Mouse (Mus musculus) frontal cortex, postnatal 36 days (tissue): ENCODE results near the gene Efcab2.

Source experiments
- DNase-seq, 2 experiments: peaks; one replicate each; pipeline ENCODE4 v3.0.0; 2022; ENCODE audit warnings: low spot score in 2 of 2

Efcab2 gene

DNA sequence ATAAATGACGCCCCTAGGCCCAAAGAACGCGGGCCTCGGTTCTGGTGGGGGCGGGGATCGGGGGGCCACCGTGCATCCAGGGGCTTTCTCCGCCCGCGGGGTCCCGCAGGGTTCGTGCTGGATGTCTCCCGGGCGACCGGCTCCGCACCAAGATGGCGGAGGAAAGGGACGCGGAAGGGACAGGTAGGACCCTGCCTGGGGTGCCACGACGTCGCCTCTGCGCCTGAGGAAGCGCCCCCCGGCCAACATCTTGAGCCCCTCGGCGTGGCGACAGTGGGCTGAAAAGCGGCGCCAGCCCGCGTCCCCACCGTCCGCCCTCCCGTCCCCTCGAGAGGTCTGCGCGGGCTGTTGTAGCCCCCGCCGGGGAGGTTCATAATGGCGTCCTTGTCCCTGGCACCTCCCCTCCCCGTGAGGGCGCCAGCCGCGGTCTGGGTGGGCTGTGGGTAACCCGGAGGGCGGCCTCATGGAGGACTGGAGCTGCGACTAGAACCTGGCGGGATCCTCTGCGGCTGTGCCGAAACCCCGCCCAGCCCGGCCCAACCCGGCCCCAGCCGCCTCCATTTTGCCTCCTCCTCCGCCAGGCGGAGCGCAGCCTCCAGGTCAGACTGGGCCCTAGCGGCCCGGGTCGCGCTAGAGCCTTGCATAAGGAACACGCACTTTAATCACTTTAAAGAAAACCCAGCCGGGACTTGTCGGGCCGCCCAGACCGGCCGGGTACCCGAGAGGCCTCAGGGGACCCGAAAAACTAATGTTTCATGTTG, at the start of gene Efcab2:
TSS of gene Efcab2 (plus strand) at position 135 of the 761 bp plus-strand sequence.
- peak; percentile 81 to 88 for DNase-seq

DNA sequence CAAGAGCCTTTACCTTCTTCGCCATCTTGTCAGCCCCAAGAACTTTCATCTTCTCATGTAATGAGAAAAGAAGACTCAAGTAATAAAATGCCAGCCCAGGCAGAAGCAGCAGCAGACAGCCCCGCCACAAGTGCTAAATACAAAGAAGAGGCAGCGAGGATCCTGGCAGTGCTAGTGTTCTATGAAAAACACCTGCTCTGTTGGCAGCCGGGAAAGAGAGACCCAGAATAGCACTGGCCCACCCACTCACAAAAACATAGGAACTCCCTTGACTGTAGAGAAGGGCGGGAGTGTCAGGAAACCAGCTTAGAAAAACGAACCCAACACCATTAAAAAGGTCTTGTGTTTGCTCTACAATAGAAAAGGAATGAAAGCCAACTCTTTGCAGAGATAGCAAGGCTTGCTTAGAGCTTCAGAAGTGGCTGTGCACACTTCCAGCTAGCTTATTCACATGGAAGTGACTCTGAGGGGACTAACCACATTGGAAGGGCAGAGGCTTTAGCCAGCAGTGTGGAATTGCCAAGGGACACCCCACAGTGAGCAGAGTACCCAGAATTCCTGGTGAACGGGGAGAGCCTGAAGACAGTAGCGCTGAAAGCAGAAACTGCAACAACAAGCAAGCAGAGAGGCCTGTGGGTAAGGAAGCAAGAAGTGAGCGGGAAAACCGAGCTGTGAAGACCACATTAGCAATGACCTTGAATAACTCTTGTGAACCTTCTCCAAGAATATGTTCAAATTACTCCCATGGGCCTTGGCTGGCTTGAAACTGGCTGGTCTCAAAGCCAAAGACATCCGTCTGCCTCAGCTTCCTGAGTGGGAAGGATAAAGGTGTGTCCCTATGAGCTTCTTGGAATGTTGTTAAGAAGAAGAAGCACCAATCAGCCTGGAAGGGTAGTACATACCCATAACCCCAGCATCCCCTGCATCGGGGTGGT, 47.8 kb upstream of the Efcab2 start:
- peak; percentile 72 to 89 for DNase-seq

DNA sequence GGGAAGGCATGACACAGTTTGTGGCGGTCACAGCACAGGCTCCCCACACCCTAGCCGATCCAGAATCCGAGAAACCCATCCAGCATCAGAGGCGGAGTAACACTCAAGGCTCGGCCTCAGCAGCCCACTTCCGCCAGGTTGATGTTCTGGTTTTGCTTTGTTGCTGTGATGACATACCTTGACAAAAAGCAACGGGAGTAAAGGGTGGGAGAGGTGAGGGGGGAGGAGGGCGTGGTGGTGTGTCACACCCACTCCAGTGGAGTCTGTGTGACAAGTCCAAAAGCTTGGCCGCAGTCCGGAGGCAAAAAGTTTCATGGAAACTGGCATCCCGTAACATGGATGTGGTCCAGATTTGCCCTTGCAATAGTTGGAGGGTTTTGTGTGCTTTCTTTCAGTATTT, 45.6 kb upstream of the Efcab2 start:
- no peak for DNase-seq

DNA sequence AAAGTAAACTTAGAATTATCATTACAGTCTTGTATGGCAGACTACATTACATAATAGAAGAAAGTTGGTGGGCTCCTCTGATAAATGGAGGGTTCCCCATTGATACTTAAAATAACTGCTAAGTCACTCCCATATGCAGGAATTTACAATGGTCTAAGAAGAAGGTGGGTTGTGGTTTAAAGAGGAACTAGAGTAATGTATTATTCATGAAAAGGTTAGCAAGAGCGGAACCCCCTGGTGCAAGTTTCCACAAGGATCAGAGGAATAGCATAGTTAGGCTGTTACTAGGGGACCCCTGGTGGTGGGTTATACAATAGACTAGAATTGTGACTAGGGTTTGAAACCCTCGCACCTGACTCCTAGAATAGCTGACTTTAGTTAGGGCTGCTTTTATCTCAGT, 45.2 kb upstream of the Efcab2 start:
- DNase-seq = no peak

DNA sequence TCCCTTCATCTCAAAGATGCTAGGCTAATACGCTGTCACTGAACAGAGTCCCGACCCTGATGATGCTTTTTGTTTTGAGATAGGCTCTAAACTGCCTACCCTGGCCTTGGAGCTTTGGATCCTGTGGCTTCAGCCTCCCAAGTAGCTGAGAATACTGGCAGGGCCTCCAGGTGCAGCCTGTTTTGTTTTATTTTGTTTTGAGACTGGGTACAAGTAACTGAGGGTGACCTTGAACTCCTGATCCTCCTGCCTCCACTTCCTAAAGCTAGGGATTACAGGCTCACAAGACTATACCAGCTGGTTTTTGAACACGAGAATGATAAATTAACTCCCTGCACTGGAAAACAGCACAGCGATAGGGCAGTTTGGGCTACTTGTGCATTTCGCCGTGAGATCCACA, 40.7 kb upstream of the Efcab2 start:
- no peak for DNase-seq

DNA sequence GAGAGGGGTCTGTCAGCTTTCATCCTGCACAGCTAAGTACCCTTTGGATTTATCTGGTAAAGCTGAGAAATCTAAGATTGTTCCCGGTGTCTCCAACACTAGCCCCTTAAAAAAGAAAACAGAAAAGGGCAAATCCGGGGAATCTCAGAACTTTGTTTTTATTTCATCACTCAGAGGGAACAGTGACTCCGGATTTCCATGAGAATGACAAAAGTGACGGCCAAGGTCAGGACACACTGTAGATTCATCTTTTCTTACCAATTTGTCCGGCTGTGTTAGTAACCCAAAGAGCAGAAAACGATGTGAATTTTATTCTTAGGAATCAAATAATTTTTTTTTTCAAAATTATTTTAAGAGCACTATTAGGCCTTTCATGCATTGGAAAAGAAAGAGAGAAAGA, 37.8 kb upstream of the Efcab2 start:
- no peak for DNase-seq

DNA sequence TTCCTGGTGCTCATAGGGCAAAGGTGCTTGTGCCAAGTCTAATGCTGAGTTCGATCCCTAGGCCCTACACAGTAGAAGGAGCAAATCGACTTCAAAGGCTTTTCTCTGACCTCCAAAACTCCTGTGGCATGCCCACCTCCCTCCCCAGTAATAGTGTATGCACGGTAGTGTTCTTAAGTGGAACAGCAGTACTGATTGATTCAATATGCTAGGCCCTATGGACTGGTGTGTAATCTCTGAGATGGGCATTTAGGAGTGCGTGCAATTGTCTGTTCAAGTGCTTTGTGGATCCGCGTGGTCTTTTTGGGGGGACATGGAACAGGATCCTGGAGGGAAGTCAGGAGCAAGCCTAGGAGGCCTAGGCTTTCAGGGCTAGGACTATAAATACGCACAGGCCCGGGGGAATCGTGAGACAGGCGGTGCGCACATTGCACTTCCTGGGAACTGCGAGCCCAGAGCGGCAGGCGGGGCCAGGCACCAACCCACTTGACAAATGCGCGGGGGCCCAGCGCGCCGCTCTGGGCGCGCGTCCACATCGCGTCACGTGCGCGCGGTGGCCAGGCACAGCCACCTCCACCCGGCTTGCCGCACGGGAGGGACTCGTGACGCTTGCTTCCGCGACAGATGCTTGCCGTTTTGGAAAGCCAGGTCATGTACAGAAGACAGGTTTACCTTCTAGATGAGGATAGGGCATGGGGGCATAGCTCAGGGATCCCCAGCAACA, 37.2 kb upstream of the Efcab2 start:
- peak; percentile 93 to 97 for DNase-seq

DNA sequence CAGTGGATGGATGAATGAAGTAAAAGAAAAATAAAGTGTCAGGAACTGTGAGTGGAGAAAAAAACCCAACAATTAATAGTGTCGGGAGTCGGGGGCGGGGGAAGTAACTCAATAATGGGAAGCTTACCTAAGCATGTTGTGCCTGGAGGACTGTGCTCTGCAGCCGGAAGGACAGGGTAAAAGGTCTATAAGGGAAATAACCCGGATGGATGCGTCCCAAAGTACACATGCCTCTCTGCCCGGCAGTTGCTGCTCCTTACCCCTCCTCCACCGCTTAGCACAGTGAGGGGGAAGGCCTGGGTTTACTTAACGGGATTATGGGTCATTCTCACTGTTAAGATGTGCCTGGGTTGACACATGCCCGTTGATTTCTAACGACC, 36.6 kb upstream of the Efcab2 start:
- no peak for DNase-seq

DNA sequence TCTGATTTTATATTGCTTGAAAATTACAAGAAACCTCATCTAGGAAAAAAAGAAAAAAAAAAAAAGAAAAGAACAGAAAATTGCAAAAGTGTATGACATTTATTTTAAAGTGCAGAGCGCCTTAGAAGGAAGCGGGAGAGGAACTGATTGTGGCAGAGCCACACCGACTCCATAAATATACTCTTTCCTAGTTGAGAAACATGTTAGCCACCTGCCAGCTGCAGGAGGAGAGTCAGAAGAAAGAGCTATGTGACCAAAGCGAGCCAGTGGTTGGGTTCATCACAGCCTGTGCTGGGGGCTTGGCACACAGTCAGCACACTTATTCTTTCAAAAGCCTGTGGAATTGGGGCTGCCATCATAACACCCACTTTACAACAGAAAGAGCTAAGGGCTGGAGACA, 33.2 kb upstream of the Efcab2 start:
- no peak for DNase-seq

DNA sequence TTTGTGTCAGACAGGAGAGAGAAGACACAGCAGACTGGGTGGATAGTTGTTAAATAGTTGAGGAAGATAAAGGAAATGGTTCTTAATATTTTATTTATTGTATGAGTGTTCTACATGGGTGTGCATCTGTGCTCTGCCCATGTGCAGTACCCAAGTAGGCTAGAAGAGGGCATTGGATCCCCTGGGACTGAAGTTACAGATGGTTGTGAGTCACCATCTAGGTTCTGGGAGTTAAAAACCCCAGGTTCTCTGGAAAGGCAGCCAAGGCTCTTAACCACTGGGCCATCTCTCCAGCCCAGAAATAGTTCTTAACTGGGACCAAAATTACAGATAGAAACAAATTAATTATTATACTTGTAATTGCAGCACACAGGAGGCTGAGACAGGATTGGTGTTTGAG, 30.5 kb upstream of the Efcab2 start:
- DNase-seq = no peak

DNA sequence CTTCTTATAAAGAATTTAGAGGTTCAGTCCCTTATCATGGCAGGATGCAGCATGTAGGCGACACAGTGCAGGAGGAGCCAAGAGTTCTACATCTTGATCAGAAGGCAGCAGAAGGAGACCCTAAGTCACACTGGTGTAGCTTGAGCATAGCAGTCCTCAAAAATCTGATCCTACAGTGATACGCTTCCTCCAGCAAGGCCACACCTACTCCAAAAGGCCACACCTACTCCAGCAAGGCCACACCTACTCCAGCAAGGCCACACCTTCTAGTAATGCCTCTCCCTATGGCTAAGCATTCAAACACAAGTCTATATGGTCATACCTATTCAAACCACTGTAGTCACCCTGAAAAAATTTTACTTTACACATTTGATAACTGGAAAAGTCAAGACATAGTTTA, 29.8 kb upstream of the Efcab2 start:
- no peak for DNase-seq

DNA sequence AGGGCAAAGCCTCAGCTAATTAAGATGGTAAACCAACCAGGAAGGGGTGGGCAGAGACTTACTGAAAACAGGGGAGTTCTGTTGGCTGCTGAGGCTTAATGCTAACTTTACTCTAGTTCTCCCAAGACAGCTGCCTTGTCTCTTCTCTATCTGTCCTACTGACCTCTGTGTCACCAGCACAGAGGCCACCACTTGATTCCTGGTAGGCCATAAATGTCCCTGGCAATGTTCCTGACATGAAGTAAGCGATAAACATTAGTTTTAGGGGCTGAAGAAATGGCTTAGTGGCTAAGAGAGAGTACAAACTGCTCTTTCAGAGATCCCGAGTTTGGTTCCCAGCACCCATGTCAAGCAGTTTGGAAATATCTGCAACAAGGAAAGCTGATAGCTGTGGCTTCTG, 29.0 kb upstream of the Efcab2 start:
- no peak for DNase-seq

DNA sequence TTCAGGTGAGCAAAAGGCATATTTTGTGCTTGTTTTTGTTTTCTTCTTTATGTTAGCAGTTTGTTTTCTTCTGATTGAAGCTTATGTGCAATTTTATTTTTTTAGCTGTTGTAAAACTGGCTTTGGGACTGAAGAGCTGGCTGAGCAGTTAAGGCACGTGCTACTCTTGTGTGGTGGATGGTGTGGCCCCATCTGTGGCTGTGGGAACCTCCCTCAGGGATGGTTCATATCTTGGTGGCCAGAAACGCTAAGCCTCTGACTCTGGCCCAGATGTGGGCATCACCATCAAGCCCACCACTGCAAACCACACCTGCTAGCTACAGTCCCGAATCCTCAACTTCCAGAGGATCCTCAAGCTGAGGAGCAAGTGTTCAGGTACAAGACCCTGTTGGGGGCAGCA, 27.8 kb upstream of the Efcab2 start:
- DNase-seq = no peak

DNA sequence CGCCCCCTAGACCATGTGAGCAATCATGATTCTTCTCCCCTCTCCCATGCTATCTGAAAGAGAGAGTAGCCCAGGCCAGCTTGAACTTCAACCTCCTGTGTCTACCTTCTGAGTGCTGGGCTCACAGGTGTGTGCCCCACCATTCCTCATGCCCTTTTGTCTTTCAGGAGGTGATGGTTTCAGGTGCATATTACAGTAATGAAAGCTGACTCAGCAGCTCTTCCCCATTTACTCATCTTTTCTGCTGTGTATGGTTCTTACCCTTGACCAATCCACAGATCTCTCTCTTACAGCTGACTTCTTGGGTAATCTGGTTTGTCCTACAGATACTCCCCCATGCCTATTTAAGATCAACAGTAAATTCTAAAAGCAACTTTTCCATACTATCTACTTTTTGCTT, 26.7 kb upstream of the Efcab2 start:
- DNase-seq = no peak

DNA sequence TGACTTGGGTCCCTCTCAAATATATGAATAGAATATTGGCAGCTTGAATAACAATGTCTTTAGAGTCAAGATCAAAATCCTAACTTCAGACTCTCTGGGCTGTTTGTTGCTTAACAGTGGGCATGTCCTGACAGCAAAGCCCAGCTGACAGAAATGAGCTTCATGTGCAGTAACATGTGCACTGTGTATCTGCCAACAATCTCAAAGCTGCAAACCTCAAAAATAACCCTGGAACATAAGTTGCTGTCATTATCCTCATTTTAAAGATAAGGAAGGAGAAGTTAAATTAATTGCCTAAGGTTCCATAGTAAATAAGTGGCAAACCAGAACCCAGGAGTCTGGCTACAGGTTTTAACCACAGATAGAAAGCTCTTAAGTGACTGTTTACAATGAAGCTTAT, 23.7 kb upstream of the Efcab2 start:
- no peak for DNase-seq

DNA sequence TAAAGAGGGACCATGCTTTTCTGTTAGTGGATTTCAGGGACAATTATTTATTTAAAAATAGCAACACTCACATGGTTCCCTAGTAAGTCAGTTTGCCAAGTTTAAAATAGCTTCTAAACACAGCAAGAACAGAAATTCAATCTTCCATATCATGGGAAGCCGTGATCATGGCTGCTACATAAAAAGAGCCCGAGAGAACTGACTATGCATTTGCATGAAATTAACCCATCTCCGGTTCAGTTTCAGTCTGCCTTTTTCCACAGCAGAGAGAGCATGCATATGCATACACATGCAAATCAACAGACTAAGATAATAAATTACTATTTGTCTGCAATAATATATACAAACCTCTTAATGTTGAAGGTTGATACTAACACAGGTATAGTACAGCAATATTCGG, 17.1 kb upstream of the Efcab2 start:
- no peak for DNase-seq

DNA sequence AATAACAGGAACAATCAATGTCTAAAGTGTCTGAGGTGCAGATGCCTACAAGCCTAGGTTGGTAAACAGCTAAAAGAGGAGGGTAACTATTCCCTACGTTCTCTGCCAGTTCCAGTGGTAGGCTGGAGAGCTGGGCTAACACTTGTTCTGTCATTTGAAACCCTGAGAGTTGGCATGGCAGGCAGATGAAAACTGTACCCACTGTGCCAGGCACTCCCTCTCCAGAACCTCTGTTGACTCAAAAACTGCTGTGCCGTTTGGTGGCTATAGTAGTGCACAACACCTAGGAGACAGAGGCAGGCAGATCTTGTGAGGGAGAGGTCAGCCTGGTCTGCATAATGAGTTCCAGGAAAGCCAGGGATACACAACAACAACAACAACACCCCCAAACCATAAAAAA, 16.5 kb upstream of the Efcab2 start:
- no peak for DNase-seq

DNA sequence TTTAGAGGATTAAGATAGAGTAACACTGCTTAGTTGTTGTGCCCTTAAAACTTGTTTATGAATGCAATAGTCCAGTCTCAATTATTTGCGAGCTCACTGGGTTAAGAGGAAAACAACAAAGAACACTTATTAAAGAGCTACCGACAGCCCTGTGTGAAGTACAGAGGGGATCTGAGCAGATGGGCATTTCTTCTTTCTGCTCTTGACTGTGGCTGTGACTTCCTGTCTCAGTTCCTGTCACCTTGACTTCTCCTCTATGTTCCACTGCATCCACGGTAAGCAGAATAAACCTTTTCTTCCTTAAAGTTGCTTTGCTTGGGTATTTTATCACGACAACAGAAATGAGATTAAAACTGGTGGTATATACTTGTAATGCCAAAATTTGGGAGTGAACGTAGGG, 12.9 kb upstream of the Efcab2 start:
- no peak for DNase-seq

DNA sequence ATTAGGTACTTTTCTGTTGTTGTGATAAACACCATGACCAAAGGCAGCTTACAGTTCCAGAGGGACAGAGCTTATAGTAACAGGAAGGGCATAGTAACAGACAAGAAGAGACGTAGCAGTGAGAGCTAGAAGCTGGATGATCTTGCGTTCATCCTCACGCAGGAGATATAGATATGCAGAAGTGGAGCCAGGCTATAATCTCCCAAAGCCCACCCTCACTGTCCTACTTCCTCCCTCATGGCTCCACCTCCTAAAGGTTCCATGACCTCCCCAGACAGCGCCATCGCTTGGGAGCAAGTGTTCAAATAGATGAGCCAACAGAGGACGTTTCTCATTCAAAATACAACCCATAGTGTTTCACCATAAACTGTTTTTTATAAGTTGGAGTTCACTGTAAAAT, 10.8 kb upstream of the Efcab2 start:
- DNase-seq = no peak

DNA sequence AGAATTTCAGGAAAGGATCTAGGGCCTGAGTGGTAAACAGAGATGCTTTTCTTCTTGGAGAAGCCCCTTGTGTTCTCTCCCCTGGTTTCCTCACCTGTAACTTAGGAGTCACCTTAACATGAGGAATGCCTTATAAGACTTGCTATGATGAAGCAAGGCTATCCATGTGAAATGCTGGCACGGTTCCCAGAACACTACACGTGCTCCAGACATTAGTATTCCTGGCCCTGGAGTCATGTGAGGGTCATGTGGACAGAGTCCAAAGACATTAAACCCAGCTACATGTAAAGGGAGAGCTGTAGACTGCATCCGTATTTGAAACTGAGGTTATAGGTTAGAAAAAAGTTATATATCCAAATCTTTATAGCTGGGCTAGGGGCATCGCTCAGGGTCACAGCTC, 9.5 kb upstream of the Efcab2 start:
- no peak for DNase-seq

DNA sequence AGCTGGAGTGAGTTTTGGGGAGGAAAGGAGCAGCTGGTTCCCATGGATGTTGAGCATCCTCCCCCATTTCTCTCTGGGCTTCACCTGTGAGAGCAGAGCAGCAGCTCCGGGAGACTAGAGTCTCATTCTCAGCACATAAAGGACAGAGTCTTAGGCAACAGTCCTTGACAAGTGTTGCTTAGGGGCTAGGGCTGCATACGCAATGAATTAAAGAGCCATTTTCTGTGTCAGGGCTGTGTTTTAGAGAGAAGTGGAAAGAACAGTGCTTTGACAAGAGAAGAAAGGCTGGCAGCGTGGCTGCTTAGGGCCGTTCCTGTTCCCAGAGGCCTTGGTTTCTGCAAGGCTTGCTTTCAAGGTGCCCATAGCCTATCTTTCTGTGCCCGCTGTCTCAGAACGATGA, 6.0 kb upstream of the Efcab2 start:
- DNase-seq = no peak

DNA sequence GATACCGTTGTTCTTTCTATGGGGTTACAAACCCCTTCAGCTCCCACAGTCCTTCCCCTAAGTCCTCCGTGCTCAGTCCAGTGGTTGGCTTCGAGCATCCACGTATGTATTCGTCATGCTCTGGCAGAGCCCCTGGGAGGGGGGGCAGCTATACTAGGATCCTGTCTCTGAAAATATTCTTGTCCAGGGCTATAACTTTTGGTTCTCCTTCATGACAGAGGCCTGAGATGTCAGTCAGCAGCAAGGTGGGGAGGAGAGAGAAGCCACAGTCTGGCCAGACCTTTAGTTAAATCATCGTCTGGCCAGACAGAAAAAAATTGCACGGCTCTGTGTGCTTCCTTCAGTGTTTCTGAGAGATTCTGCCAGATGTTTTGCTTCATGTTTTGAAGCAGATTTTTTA, 5.2 kb upstream of the Efcab2 start:
- no peak for DNase-seq

DNA sequence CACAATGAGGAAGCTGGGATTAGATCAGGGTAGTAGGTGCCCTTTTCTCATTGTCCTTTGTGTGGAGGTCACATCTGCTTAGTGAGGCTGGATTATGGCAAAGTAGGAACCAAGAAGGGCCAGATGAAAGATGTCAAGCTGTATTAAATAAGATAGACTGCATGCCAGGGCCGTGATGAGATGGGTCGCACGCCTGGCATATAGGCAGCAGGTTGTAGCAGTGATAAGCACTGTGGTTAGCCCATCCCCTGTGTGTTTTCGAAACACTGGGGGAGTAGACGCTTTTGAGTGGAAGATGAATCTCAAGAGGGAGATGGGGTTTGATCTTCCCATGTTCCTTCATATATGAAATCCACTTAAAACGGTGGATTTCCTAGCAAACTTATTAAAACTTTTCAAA, 3.9 kb upstream of the Efcab2 start:
- no peak for DNase-seq
